Mouse (Mus musculus) brown adipose tissue, adult 24 weeks (tissue): ENCODE results near the gene Itln1. TPM values are rescaled to one million over a fixed set of nuclear protein-coding genes. Genes with fewer than 3 reads are reported as not detected.
A peak's percentile ranks its signal among the peaks of the same experiment; 100 is the strongest.
"Not testable (repeated sequence)": the region's sequence is repeated elsewhere in the genome, so short reads cannot be mapped to it uniquely, and the experiment has no call there.

Source experiments
- H3K27ac ChIP-seq: fragments of 200-500 bp; replicated peaks from 2 replicates; pipeline ENCODE4 v1.5.1; 2012; ENCODE audit warnings: low read depth, mild to moderate bottlenecking, low read length
- H3K4me1 ChIP-seq: fragments of 200-500 bp; 2 replicates; pipeline ENCODE4 v1.6.1; 2012; ENCODE audit warnings: low read length, mixed read lengths; ENCODE audit not compliant: control insufficient read depth, insufficient read depth, insufficient read length
- H3K4me3 ChIP-seq: fragments of 200-500 bp; 2 replicates; pipeline ENCODE4 v1.5.1; 2012; ENCODE audit warnings: low read depth, mild to moderate bottlenecking, low read length, moderate library complexity; ENCODE audit not compliant: insufficient read depth
- polyA plus RNA-seq: library from polyadenylated mRNA; stranded (reverse); fragments of >200 nt; gene quantifications from 2 replicates; pipeline ENCODE4 v1.2.4, GENCODE M21; 2012; ENCODE audit not compliant: missing spikeins, insufficient read depth, insufficient read length

Gene Itln1
- polyA plus RNA-seq, 1 experiment = not detected

- H3K4me3 ChIP-seq = no peak overlapping the region
- no peak overlapping the region for H3K27ac ChIP-seq
- H3K4me1 ChIP-seq = no peaks in the 10 kb centered on the region
Observed at GRCm38 (mm10) chr1:171501016-171501610, 34.0 kb downstream of the Itln1 start.

- Histone ChIP-seq H3K27ac (no peak overlapping the region), H3K4me1 (no peaks in the 10 kb centered on the region), H3K4me3 (no peak overlapping the region)
Observed at GRCm38 (mm10) chr1:171499856-171500255, 35.2 kb downstream of the Itln1 start.

- no peak overlapping the region for H3K27ac ChIP-seq
- no peaks in the 10 kb centered on the region for H3K4me1 ChIP-seq
- H3K4me3 ChIP-seq = no peak overlapping the region
Observed at GRCm38 (mm10) chr1:171495371-171495770, 39.7 kb downstream of the Itln1 start.

GRCm38 (mm10) chr1:171494241-171494640 is 40.9 kb downstream of the Itln1 start:
- no peak overlapping the region for H3K4me3 ChIP-seq
- H3K4me1 ChIP-seq = no peaks in the 10 kb centered on the region
- H3K27ac ChIP-seq = no peak overlapping the region

- no peaks in the 10 kb centered on the region for H3K4me1 ChIP-seq
- H3K27ac ChIP-seq = no peak overlapping the region
- no peak overlapping the region for H3K4me3 ChIP-seq
Observed at GRCm38 (mm10) chr1:171478968-171479367, 56.1 kb downstream of the Itln1 start.

GRCm38 (mm10) chr1:171477758-171478545 is 57.1 kb downstream of the Itln1 start:
- Histone ChIP-seq H3K27ac (no peak overlapping the region), H3K4me1 (no peaks in the 10 kb centered on the region), H3K4me3 (peak overlapping the region; percentile 47)

- no peak overlapping the region for H3K4me3 ChIP-seq
- H3K27ac ChIP-seq = no peak overlapping the region
Observed at GRCm38 (mm10) chr1:171477123-171477522, 58.0 kb downstream of the Itln1 start.

GRCm38 (mm10) chr1:171473920-171474640 is 61.0 kb downstream of the Itln1 start:
- Histone ChIP-seq H3K4me3 (no peak overlapping the region), H3K4me1 (peaks cover 4% of the 10 kb centered on the region; the same call in 1 of the 2 replicates), H3K27ac (no peak overlapping the region)

More at GRCm38 (mm10) chr1:171477123-171477522, 58.0 kb downstream of the Itln1 start:
- no peaks in the 10 kb centered on the region for H3K4me1 ChIP-seq

GRCm38 (mm10) chr1:171473506-171473905 is 61.6 kb downstream of the Itln1 start:
- no peak overlapping the region for H3K27ac ChIP-seq
- H3K4me1 ChIP-seq = peaks cover 4% of the 10 kb centered on the region; the same call in 1 of the 2 replicates
- H3K4me3 ChIP-seq = no peak overlapping the region

- H3K27ac ChIP-seq, H3K4me1 ChIP-seq, H3K4me3 ChIP-seq: not testable (repeated sequence)
Observed at GRCm38 (mm10) chr1:171471941-171472340, 63.2 kb downstream of the Itln1 start.

GRCm38 (mm10) chr1:171471452-171471851 is 63.6 kb downstream of the Itln1 start:
- Histone ChIP-seq H3K4me1 (peaks cover 4% of the 10 kb centered on the region; the same call in 1 of the 2 replicates), H3K27ac (no peak overlapping the region), H3K4me3 (no peak overlapping the region)

GRCm38 (mm10) chr1:171470896-171471295 is 64.2 kb downstream of the Itln1 start:
- Histone ChIP-seq H3K4me1 (peaks cover 4% of the 10 kb centered on the region; the same call in 1 of the 2 replicates), H3K27ac (no peak overlapping the region), H3K4me3 (no peak overlapping the region)

- H3K27ac ChIP-seq = peak overlapping the region; percentile 21; the same call in 1 of the 2 replicates
- H3K4me1 ChIP-seq = peaks cover 4% of the 10 kb centered on the region; the same call in 1 of the 2 replicates
- H3K4me3 ChIP-seq = no peak overlapping the region
Observed at GRCm38 (mm10) chr1:171470371-171470871, 64.7 kb downstream of the Itln1 start.

- H3K4me1 ChIP-seq = peaks cover 4% of the 10 kb centered on the region; the same call in 1 of the 2 replicates
- H3K4me3 ChIP-seq = no peak overlapping the region
- no peak overlapping the region for H3K27ac ChIP-seq
Observed at GRCm38 (mm10) chr1:171469678-171470077, 65.4 kb downstream of the Itln1 start.
